Mouse (Mus musculus): ENCODE measurements around the gene Gtf3c4. TPM values are rescaled to one million over a fixed set of nuclear protein-coding genes. Genes with fewer than 3 reads are reported as not detected.

Gtf3c4 gene
- polyA plus RNA-seq, 1 experiment from 2014 or later: 18.2 TPM

Other genes with a start within 250 kb of the Gtf3c4 start
- 0.19 and 0.23 TPM in 2 replicates for gene Gfi1b, start 218.4 kb downstream of the Gtf3c4 start, polyA plus RNA-seq (2015; fragmentation: Nextera tagmentation; extraction: Ambion mirVana)
- gene Tsc1, start 199.1 kb downstream of the Gtf3c4 start, polyA plus RNA-seq (2015; fragmentation: Nextera tagmentation; extraction: Ambion mirVana): 33.7 and 33.9 TPM in 2 replicates
- 3.8 and 4.0 TPM in 2 replicates for gene Spaca9, start 140.6 kb downstream of the Gtf3c4 start, polyA plus RNA-seq (2015; fragmentation: Nextera tagmentation; extraction: Ambion mirVana)
- gene Ak8, start 140.2 kb downstream of the Gtf3c4 start, polyA plus RNA-seq (2015; fragmentation: Nextera tagmentation; extraction: Ambion mirVana): 1.9 and 2.3 TPM in 2 replicates
- 14.1 and 15.9 TPM in 2 replicates for gene Ddx31, start within 50 bp of the Gtf3c4 start, polyA plus RNA-seq (2015; fragmentation: Nextera tagmentation; extraction: Ambion mirVana)
- 11.4 and 17.1 TPM in 2 replicates for gene Barhl1, start 76.3 kb upstream of the Gtf3c4 start, polyA plus RNA-seq (2015; fragmentation: Nextera tagmentation; extraction: Ambion mirVana)
- 0.18 and 0.22 TPM in 2 replicates for gene Cfap77, start 214.7 kb upstream of the Gtf3c4 start, polyA plus RNA-seq (2015; fragmentation: Nextera tagmentation; extraction: Ambion mirVana)
- 8.4 and 10.1 TPM in 2 replicates for gene Ttf1, start 219.9 kb upstream of the Gtf3c4 start, polyA plus RNA-seq (2015; fragmentation: Nextera tagmentation; extraction: Ambion mirVana)

All from hindbrain, embryonic 13.5 days (tissue).